Mouse (Mus musculus) neural tube, embryonic 15.5 days (tissue): Measurements from ENCODE around the gene Tas2r119. TPM values are rescaled to one million over a fixed set of nuclear protein-coding genes. Genes with fewer than 3 reads are reported as not detected.

Source experiments
- ATAC-seq: fragments of 200-750 bp; cut with Nextera tagmentation; 2 replicates; pipeline ENCODE4 v1.8.0; 2017; ENCODE audit warnings: mild to moderate bottlenecking, moderate TSS enrichment, moderate library complexity; ENCODE audit not compliant: low FRiP score
- H3K27ac ChIP-seq: fragments of 300-500 bp; sonication (generic); replicated peaks from 2 replicates; pipeline ENCODE4 v1.5.1; 2015; ENCODE audit warnings: mild to moderate bottlenecking, inconsistent platforms
- H3K27me3 ChIP-seq: fragments of 300-500 bp; sonication (generic); replicated peaks from 2 replicates; pipeline ENCODE4 v1.6.1; 2015; ENCODE audit warnings: inconsistent platforms
- H3K36me3 ChIP-seq: fragments of 300-500 bp; sonication (generic); 2 replicates; pipeline ENCODE4 v1.6.1; 2015; ENCODE audit warnings: inconsistent platforms
- H3K4me1 ChIP-seq: fragments of 300-500 bp; sonication (generic); 2 replicates; pipeline ENCODE4 v1.6.1; 2015; ENCODE audit warnings: inconsistent platforms
- H3K4me2 ChIP-seq: fragments of 300-500 bp; sonication (generic); 2 replicates; pipeline ENCODE4 v1.6.1; 2015; ENCODE audit warnings: inconsistent platforms, mild to moderate bottlenecking, moderate library complexity
- H3K4me3 ChIP-seq: fragments of 300-500 bp; sonication (generic); replicated peaks from 2 replicates; pipeline ENCODE4 v1.5.1; 2015; ENCODE audit warnings: mild to moderate bottlenecking, inconsistent platforms
- H3K9ac ChIP-seq: fragments of 300-500 bp; sonication (generic); replicated peaks from 2 replicates; pipeline ENCODE4 v1.6.1; 2015; ENCODE audit warnings: mild to moderate bottlenecking, inconsistent platforms
- H3K9me3 ChIP-seq: fragments of 300-500 bp; sonication (generic); replicated peaks from 2 replicates; pipeline ENCODE4 v1.6.1; 2016; ENCODE audit warnings: inconsistent platforms
- WGBS: fragments of 180-500 bp; shearing (Covaris S2); methylation state at CpG from one replicate; pipeline ENCODE4 v1.1.7; 2015; ENCODE audit warnings: mixed read lengths; 5-methylcytosine and 5-hydroxymethylcytosine counted together
- polyA plus RNA-seq: library from polyadenylated mRNA; unstranded; fragments of >200 nt; fragmentation: Nextera tagmentation; extraction: Ambion mirVana; gene quantifications from 2 replicates; pipeline ENCODE4 v1.2.1, GENCODE M21; 2015

Tas2r119 gene
- polyA plus RNA-seq, 1 experiment from 2014 or later = not detected

DNA sequence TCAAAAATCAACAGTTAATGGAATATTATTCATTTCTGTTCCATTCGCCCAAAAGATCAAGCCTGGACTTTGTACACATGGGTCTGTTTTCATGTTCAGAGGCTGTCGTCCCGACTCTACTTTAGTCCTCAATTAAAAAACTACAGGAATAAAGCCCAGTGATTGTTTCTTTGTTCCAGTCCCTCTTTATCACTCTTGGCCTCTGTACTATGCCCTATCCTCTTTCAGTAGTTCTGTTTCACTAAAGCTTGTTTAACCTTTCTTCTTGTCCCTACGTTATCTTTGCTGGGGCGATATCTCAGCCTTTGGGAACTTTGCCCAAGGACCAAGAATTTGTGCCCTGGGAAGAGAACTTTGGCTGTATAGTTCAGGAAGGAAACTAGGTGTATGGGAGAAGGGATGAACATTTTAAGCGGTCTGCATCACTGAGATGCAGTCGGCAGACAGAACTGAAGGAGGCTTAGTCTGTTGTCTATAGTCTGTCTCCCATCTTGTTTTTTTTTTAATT is 49.9 kb downstream of the Tas2r119 start:
- no peak overlapping the region for H3K4me3 ChIP-seq
- no peak overlapping the region for H3K27ac ChIP-seq
- no peaks in the 10 kb centered on the region for H3K27me3 ChIP-seq
- WGBS = 88% methylated on average over 7 of the region's 7 CpGs
- H3K4me2 ChIP-seq = no peak overlapping the region
- ATAC-seq = no peak
- no peaks in the 10 kb centered on the region for H3K4me1 ChIP-seq
- H3K9ac ChIP-seq = no peak overlapping the region
- no peaks in the 10 kb centered on the region for H3K36me3 ChIP-seq
- no peaks in the 10 kb centered on the region for H3K9me3 ChIP-seq

Other genes with a start within 250 kb of the Tas2r119 start
- gene Sema5a, start 67.5 kb downstream of the Tas2r119 start, polyA plus RNA-seq = 12.9 and 14.0 TPM in 2 replicates